Mouse (Mus musculus): ENCODE measurements at regions not wholly inside any gene's neighbourhood (a gene's known extent, or its start where the extent isn't known, plus 50 kb on each side); places are given as distances from the start of the nearest gene placed in this dataset.

- DNase-seq, result no peak
Measured at GRCm38 (mm10) chr16:84581166-84581565, 66.2 kb downstream of the A730009L09Rik start.

GRCm38 (mm10) chr16:84583323-84583722 lies 68.4 kb downstream of the A730009L09Rik start:
- DNase-seq, result no peak

- no peak for DNase-seq
Measured at GRCm38 (mm10) chr16:84583773-84584229, 68.9 kb downstream of the A730009L09Rik start.

- DNase-seq, result no peak
Measured at GRCm38 (mm10) chr16:84584724-84585399, 69.9 kb downstream of the A730009L09Rik start.

- DNase-seq, result no peak
Measured at GRCm38 (mm10) chr16:84592978-84593377, 78.1 kb downstream of the A730009L09Rik start.

- no peak for DNase-seq
Measured at GRCm38 (mm10) chr16:84602969-84603368, 88.0 kb downstream of the A730009L09Rik start.

- no peak for DNase-seq
Measured at GRCm38 (mm10) chr16:84603465-84604205, 88.7 kb downstream of the A730009L09Rik start.

- DNase-seq, result peak; percentile 2 to 7
Measured at GRCm38 (mm10) chr16:84604272-84604975, 89.5 kb downstream of the A730009L09Rik start.

- DNase-seq, result no peak
Measured at GRCm38 (mm10) chr16:84606010-84606803, 91.3 kb downstream of the A730009L09Rik start.

GRCm38 (mm10) chr16:84606804-84607095 lies 91.8 kb downstream of the A730009L09Rik start:
- no peak for DNase-seq

- no peak for DNase-seq
Measured at GRCm38 (mm10) chr16:84607503-84607902, 92.6 kb downstream of the A730009L09Rik start.

GRCm38 (mm10) chr16:84615683-84616082 lies 100.8 kb downstream of the A730009L09Rik start:
- DNase-seq, result no peak

- no peak for DNase-seq
Measured at GRCm38 (mm10) chr16:84616132-84616531, 101.2 kb downstream of the A730009L09Rik start.

- DNase-seq, result no peak
Measured at GRCm38 (mm10) chr16:84618379-84618778, 103.5 kb downstream of the A730009L09Rik start.

GRCm38 (mm10) chr16:84619876-84620275 lies 105.0 kb downstream of the A730009L09Rik start:
- no peak for DNase-seq

- DNase-seq, result no peak
Measured at GRCm38 (mm10) chr16:84620861-84621260, 105.9 kb downstream of the A730009L09Rik start.

GRCm38 (mm10) chr16:84621300-84622031 lies 106.5 kb downstream of the A730009L09Rik start:
- DNase-seq, result peak; percentile 17 to 20

- no peak for DNase-seq
Measured at GRCm38 (mm10) chr16:84623346-84624085, 108.6 kb downstream of the A730009L09Rik start.

- DNase-seq, result no peak
Measured at GRCm38 (mm10) chr16:84624443-84625109, 109.7 kb downstream of the A730009L09Rik start.

- DNase-seq, result no peak
Measured at GRCm38 (mm10) chr16:84625110-84625722, 110.3 kb downstream of the A730009L09Rik start.
